Mouse (Mus musculus): ENCODE data around the gene Krtap4-7.

- TF ChIP-seq CTCF (IDR thresholded peaks at IDR 0.05; ENCODE audit: low read depth) (no peak), EP300 (IDR thresholded peaks at IDR 0.05; ENCODE audit: low read depth) (no peak)
These were observed 6.2 kb upstream of the Krtap4-7 start, which contains the start of gene Gm11555 for GRCm38 (mm10) chr11:99650136-99650535.

Data from heart, postnatal 0 days (tissue).